8 mouse cellular contexts compared by ENCODE assay signal in genomic region chr14:55822435-55822990, GRCm38 (mm10). TPM values are rescaled to one million over a fixed set of nuclear protein-coding genes. Genes with fewer than 3 reads are reported as not detected.
A peak's percentile ranks its signal among the peaks of the same experiment; 100 is the strongest.
DNase-seq lines count a peak whose midpoint lies in the region; ATAC-seq and TF ChIP-seq lines count a peak whose summit lies in the region.

No protein-coding gene starts in this region.

- peak; percentile 77 for ATAC-seq in Patski

- no peaks in the 10 kb centered on the region for H3K27me3 ChIP-seq in Patski
- H3K27me3 ChIP-seq in hindbrain, embryonic 10.5 days (ENCODE audit: insufficient read depth, poor library complexity, severe bottlenecking): peaks cover 24% of the 10 kb centered on the region

- peak overlapping the region; percentile 96 for H3K27ac ChIP-seq in hindbrain, embryonic 10.5 days

- no peaks in the 10 kb centered on the region for H3K9me3 ChIP-seq in hindbrain, embryonic 10.5 days

- in situ Hi-C loops in Patski (cut with MboI; ENCODE audit: low pct_unique_long_range_greater_than_20kb): loop anchor here (5.0 kb wide), 2 partner anchors 40 to 100 kb away; no protein-coding TSS in a partner anchor

- H3K4me3 ChIP-seq in hindbrain, embryonic 10.5 days: peak overlapping the region; percentile 70

- POLR2A ChIA-PET in Patski (lab: Charles Lee): interaction anchor here (0.9 kb wide), 1 partner anchor 21 kb away, joined by 3 read pairs; no protein-coding TSS in a partner anchor

- H3K4me1 ChIP-seq in hindbrain, embryonic 10.5 days (replicated peaks): peaks cover 47% of the 10 kb centered on the region

- TF ChIP-seq CTCF in Patski (IDR thresholded peaks at IDR 0.05): no peak

- CTCF ChIA-PET in Patski (lab: Charles Lee): interaction anchor here (0.6 to 2.9 kb wide), 5 partner anchors 15 to 51 kb away, joined by 3 to 10 read pairs (median 5); no protein-coding TSS in a partner anchor

- DNase-seq in Patski (ENCODE audit: low read depth, low spot score): peak; percentile 47
- peak; percentile 52 for DNase-seq in cerebellum, adult 8-10 months
- DNase-seq in forelimb bud, embryonic 11.5 days (ENCODE audit: low read depth, low spot score): peak; percentile 96
- DNase-seq in hindbrain, embryonic 10.5 days (ENCODE audit: low spot score): peak; percentile 85
- DNase-seq in layer of hippocampus, adult 9-11 months: peak; percentile 43
- DNase-seq in lung, postnatal 14 days: peak; percentile 88
- peak; percentile 73 for DNase-seq in ovary, postnatal 14 days (ENCODE audit: low spot score)
- DNase-seq in thymus, postnatal 36 days: peak; percentile 66 to 68

- no peaks in the 10 kb centered on the region for H3K36me3 ChIP-seq in hindbrain, embryonic 10.5 days

- WGBS in hindbrain, embryonic 10.5 days: 7% methylated on average over 13 of the region's 13 CpGs

RNA-seq across cellular contexts. Expression of gene Nfatc4, which starts 0.4 kb away (rescaled TPM):
- polyA plus RNA-seq in Patski (2021): 3.9 TPM
- polyA plus RNA-seq in hindbrain, embryonic 10.5 days (2016; fragmentation: Nextera tagmentation; extraction: Ambion mirVana): 34.0 and 34.6 TPM in 2 replicates

RNA-seq across cellular contexts. Expression of gene Nynrin, which starts 31.3 kb away (rescaled TPM):
- polyA plus RNA-seq in Patski (2021): not detected
- polyA plus RNA-seq in hindbrain, embryonic 10.5 days (2016; fragmentation: Nextera tagmentation; extraction: Ambion mirVana): 24.1 and 24.4 TPM in 2 replicates

RNA-seq across cellular contexts. Expression of gene Ripk3, which starts 33.8 kb away (rescaled TPM):
- polyA plus RNA-seq in Patski (2021): 0.12 TPM
- 11.9 and 14.4 TPM in 2 replicates for polyA plus RNA-seq in hindbrain, embryonic 10.5 days (2016; fragmentation: Nextera tagmentation; extraction: Ambion mirVana)

RNA-seq across cellular contexts. Expression of gene Adcy4, which starts 38.6 kb away (rescaled TPM):
- not detected for polyA plus RNA-seq in Patski (2021)
- 7.9 and 10.3 TPM in 2 replicates for polyA plus RNA-seq in hindbrain, embryonic 10.5 days (2016; fragmentation: Nextera tagmentation; extraction: Ambion mirVana)

RNA-seq across cellular contexts. Expression of gene Ltb4r1, which starts 56.8 kb away (rescaled TPM):
- polyA plus RNA-seq in Patski (2021): not detected
- 0.11 and 0.39 TPM in 2 replicates for polyA plus RNA-seq in hindbrain, embryonic 10.5 days (2016; fragmentation: Nextera tagmentation; extraction: Ambion mirVana)

Comparison
In these comparisons a context has a peak if more than half of its experiments do, and no peak if none do; other contexts are left out.
1. Peak in every context shown above with its lines: DNase-seq, ATAC-seq, H3K4me3 ChIP-seq and H3K27ac ChIP-seq.
2. DNase-seq: peak in every context shown above with its lines; median percentile 96 in forelimb bud, embryonic 11.5 days; 88 in lung, postnatal 14 days; 85 in hindbrain, embryonic 10.5 days; 73 in ovary, postnatal 14 days; 67 in thymus, postnatal 36 days; 52 in cerebellum, adult 8-10 months; 47 in Patski; 43 in layer of hippocampus, adult 9-11 months.
3. RNA of gene Nynrin, which starts 31.3 kb away (polyA plus RNA-seq): 24.1 to 24.4 TPM in hindbrain, embryonic 10.5 days; not detected in Patski (single experiment); every median in the first group is over 10 times any median in the second.
4. RNA of gene Ripk3, which starts 33.8 kb away (polyA plus RNA-seq): 11.9 to 14.4 TPM in hindbrain, embryonic 10.5 days; 0.12 TPM in Patski (single experiment); every median in the first group is over 10 times any median in the second.